Mouse (Mus musculus) liver, postnatal 0 days (tissue): Measurements from ENCODE around the gene Lamb2. TPM values are rescaled to one million over a fixed set of nuclear protein-coding genes. Genes with fewer than 3 reads are reported as not detected.

Experiments
- ATAC-seq: fragments of 200-750 bp; cut with Nextera tagmentation; 2 replicates; pipeline ENCODE4 v1.8.0; 2017; ENCODE audit warnings: mild to moderate bottlenecking, moderate library complexity
- DNase-seq: peaks from one replicate; pipeline ENCODE4 v3.0.0-alpha.2; 2016
- H3K27ac ChIP-seq: fragments of 300-500 bp; sonication (generic); 2 replicates; pipeline ENCODE4 v1.5.1; 2014; ENCODE audit warnings: antibody characterized with exemption, moderate library complexity, mild to moderate bottlenecking, low read depth
- H3K27me3 ChIP-seq: fragments of 300-500 bp; sonication (generic); 2 replicates; pipeline ENCODE4 v1.6.1; 2014; ENCODE audit warnings: low read length, control low read depth, mixed read lengths; ENCODE audit not compliant: insufficient read depth
- H3K36me3 ChIP-seq: fragments of 300-500 bp; sonication (generic); replicated peaks from 2 replicates; pipeline ENCODE4 v1.6.1; 2014; ENCODE audit warnings: mild to moderate bottlenecking, control low read depth, low read length, moderate library complexity, mixed read lengths; ENCODE audit not compliant: insufficient read depth
- H3K4me1 ChIP-seq: fragments of 300-500 bp; sonication (generic); 2 replicates; pipeline ENCODE4 v1.6.1; 2014; ENCODE audit warnings: antibody characterized with exemption, mild to moderate bottlenecking, control low read depth; ENCODE audit not compliant: insufficient read depth
- H3K4me2 ChIP-seq: fragments of 300-500 bp; sonication (generic); 2 replicates; pipeline ENCODE4 v1.6.1; 2014; ENCODE audit warnings: low read depth, mild to moderate bottlenecking, low read length, moderate library complexity, mixed read lengths
- H3K4me3 ChIP-seq: fragments of 300-500 bp; sonication (generic); 2 replicates; pipeline ENCODE4 v1.5.1; 2014; ENCODE audit warnings: low read depth, low read length
- H3K9ac ChIP-seq: fragments of 300-500 bp; sonication (generic); replicated peaks from 2 replicates; pipeline ENCODE4 v1.6.1; 2014; ENCODE audit warnings: mild to moderate bottlenecking, moderate library complexity
- H3K9me3 ChIP-seq: fragments of 300-500 bp; sonication (generic); 2 replicates; pipeline ENCODE4 v1.6.1; 2016; ENCODE audit warnings: mild to moderate bottlenecking, control low read depth, low read length, mixed read lengths
- CTCF ChIP-seq: sonication (generic); IDR thresholded peaks from 2 replicates; pipeline ENCODE4 v1.5.1; 2016; ENCODE audit warnings: antibody characterized with exemption, low read depth
- EP300 ChIP-seq: IDR thresholded peaks from 2 replicates; pipeline ENCODE4 v1.6.1; 2016; ENCODE audit warnings: antibody characterized with exemption, low read depth, mild to moderate bottlenecking
- WGBS: fragments of 180-500 bp; shearing (Covaris S2); extraction: QIAGEN DNeasy Blood & Tissue Kit; methylation state at CpG from one replicate; pipeline ENCODE4 v1.1.7; 2014; ENCODE audit not compliant: insufficient replicate concordance; 5-methylcytosine and 5-hydroxymethylcytosine counted together
- polyA plus RNA-seq: library from polyadenylated mRNA; unstranded; fragments of >200 nt; fragmentation: Nextera tagmentation; extraction: Ambion mirVana; gene quantifications from 2 replicates; pipeline ENCODE4 v1.2.1, GENCODE M21; 2015

The Lamb2 gene
- polyA plus RNA-seq, 1 experiment from 2014 or later, result 3.9 TPM

- TF ChIP-seq EP300 (no peak), CTCF (no peak)
- Histone ChIP-seq H3K27ac (no peak overlapping the region), H3K4me1 (peaks cover 20% of the 10 kb centered on the region), H3K9me3 (no peaks in the 10 kb centered on the region), H3K27me3 (no peaks in the 10 kb centered on the region), H3K9ac (no peak overlapping the region), H3K36me3 (peaks cover 71% of the 10 kb centered on the region), H3K4me3 (no peak overlapping the region), H3K4me2 (no peak overlapping the region)
- ATAC-seq, result no peak
- DNase-seq, result no peak
- WGBS, result 91% methylated on average over 19 of the region's 19 CpGs
These were observed 14.8 kb downstream of the Lamb2 start for GRCm38 (mm10) chr9:108494146-108494825.

- TF ChIP-seq EP300 (no peak), CTCF (no peak)
- no peak for DNase-seq
- Histone ChIP-seq H3K9me3 (no peaks in the 10 kb centered on the region), H3K4me3 (no peak overlapping the region), H3K4me2 (no peak overlapping the region), H3K4me1 (peaks cover 18% of the 10 kb centered on the region), H3K27ac (no peak overlapping the region), H3K27me3 (no peaks in the 10 kb centered on the region), H3K36me3 (peaks cover 77% of the 10 kb centered on the region), H3K9ac (no peak overlapping the region)
- ATAC-seq, result no peak
- whole genome bisulfite sequencing, result 83% methylated on average over 10 of the region's 10 CpGs
These were observed 15.4 kb downstream of the Lamb2 start for GRCm38 (mm10) chr9:108494905-108495304.

DNA sequence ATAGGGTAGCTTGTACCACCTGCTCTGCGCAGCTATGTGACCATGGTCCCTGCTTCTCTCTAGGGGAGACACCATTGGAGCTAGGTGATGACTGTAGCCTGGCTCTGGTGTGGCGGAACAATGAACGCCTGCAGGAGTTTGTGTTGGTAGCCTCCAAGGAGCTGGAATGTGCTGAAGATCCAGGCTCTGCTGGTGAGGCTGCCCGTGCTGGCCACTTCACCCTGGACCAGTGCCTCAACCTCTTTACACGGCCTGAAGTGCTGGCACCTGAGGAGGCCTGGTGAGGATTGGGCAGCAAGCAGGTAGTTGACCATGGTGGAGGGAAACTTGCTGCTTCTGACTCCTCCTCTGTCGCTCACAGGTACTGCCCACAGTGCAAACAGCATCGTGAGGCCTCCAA lies 19.7 kb downstream of the Lamb2 start:
- Histone ChIP-seq H3K4me1 (no peaks in the 10 kb centered on the region), H3K27me3 (no peaks in the 10 kb centered on the region), H3K36me3 (peaks cover 85% of the 10 kb centered on the region), H3K9me3 (no peaks in the 10 kb centered on the region), H3K9ac (no peak overlapping the region), H3K4me3 (no peak overlapping the region), H3K27ac (no peak overlapping the region), H3K4me2 (no peak overlapping the region)
- 93% methylated on average over 7 of the region's 7 CpGs for WGBS
- ATAC-seq (no peak), DNase-seq (no peak)
- no peak for TF ChIP-seq CTCF
- no peak for TF ChIP-seq EP300

DNA sequence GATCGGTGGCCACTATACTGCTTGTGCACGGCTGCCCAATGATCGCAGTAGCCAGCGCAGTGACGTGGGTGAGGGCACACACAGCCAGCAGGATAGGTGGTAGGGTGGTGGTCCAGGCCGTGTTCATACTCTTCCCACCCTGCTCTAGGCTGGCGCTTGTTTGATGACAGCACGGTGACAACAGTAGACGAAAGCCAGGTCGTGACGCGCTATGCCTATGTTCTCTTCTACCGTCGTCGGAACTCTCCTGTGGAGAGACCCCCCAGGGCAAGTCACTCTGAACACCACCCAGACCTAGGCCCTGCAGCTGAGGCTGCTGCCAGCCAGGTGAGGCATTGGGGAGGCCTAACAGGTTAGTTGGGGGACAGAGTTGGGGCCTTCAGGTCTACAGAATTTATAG lies 20.4 kb downstream of the Lamb2 start:
- Histone ChIP-seq H3K27me3 (no peaks in the 10 kb centered on the region), H3K9ac (no peak overlapping the region), H3K4me2 (no peak overlapping the region), H3K4me3 (no peak overlapping the region), H3K4me1 (no peaks in the 10 kb centered on the region), H3K9me3 (no peaks in the 10 kb centered on the region), H3K27ac (no peak overlapping the region), H3K36me3 (peaks cover 78% of the 10 kb centered on the region)
- ATAC-seq, result no peak
- TF ChIP-seq EP300 (no peak), CTCF (no peak)
- DNase-seq, result no peak
- WGBS, result 92% methylated on average over 15 of the region's 15 CpGs

DNA sequence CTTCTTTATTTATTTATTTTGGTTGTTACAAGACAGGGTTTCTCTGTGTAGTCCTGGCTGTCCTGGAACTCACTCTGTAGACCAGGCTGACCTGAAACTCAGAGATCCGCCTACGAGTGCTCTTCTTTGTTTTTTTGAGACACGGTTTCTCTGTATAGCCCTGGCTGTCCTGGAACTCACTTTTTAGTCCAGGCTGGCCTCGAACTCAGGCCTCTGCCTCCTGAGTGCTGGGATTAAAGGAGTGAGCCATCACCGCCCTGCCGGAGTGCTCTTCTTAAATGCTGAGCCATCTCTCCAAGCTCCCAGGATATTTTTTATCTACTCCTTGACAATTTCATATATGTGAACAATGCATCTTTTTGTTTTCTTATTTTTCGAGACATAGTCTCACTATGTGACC lies 27.4 kb downstream of the Lamb2 start:
- ATAC-seq (no peak), DNase-seq (no peak)
- no peak for TF ChIP-seq CTCF
- TF ChIP-seq EP300, result no peak
- H3K4me2 ChIP-seq, result peak overlapping the region; percentile 86
- H3K9ac ChIP-seq, result no peak overlapping the region; the same call in 1 of the 2 replicates
- H3K4me3 ChIP-seq, result peak overlapping the region; percentile 61; the same call in 1 of the 2 replicates
- no peaks in the 10 kb centered on the region for H3K9me3 ChIP-seq
- H3K4me1 ChIP-seq, result peaks cover 14% of the 10 kb centered on the region
- peaks cover 33% of the 10 kb centered on the region for H3K36me3 ChIP-seq
- 86% methylated on average over 7 of the region's 7 CpGs for WGBS
- peak overlapping the region; percentile 88; the same call in 1 of the 2 replicates for H3K27ac ChIP-seq
- no peaks in the 10 kb centered on the region for H3K27me3 ChIP-seq

- ATAC-seq, result peak; percentile 98
- Histone ChIP-seq H3K4me3 (peak within 1 kb of the TSS; percentile 61), H3K4me2 (peak within 1 kb of the TSS; percentile 86), H3K27me3 (no peaks in the 10 kb centered on the region), H3K27ac (peak within 1 kb of the TSS; percentile 88), H3K9me3 (no peaks in the 10 kb centered on the region), H3K36me3 (peaks cover 36% of the 10 kb centered on the region), H3K4me1 (peaks cover 14% of the 10 kb centered on the region), H3K9ac (peak within 1 kb of the TSS; percentile 72)
- DNase-seq, result peak; percentile 96
- TF ChIP-seq EP300 (no peak), CTCF (no peak)
- under 1% methylated on average over 37 of the region's 37 CpGs for WGBS
These were observed 28.3 kb downstream of the Lamb2 start, which contains the start of gene Qars for GRCm38 (mm10) chr9:108507619-108508434. Gene Qars (plus strand): TSS chr9:108507706.
